Mouse (Mus musculus) erythroid progenitor cell, adult 5-6 weeks (primary cell): Measurements from ENCODE around the gene Cphx2. TPM values are rescaled to one million over a fixed set of nuclear protein-coding genes. Genes with fewer than 3 reads are reported as not detected.
"Not testable (repeated sequence)": the region's sequence is repeated elsewhere in the genome, so short reads cannot be mapped to it uniquely, and the experiment has no call there.

ENCODE experiments used
- ATAC-seq: replicated peaks from 2 replicates; pipeline ENCODE4 v1.8.0; 2016; ENCODE audit warnings: moderate number of reproducible peaks, mild to moderate bottlenecking, moderate TSS enrichment, inconsistent platforms; ENCODE audit not compliant: poor library complexity, low FRiP score, severe bottlenecking
- total RNA-seq, 2 experiments: library from RNA; stranded (forward) in 1 of 2; stranded (reverse) in 1 of 2; fragments of 150-400 nt in 1 of 2; fragments of 186-747, 209-891 nt in 1 of 2; gene quantifications; 2 replicates each; pipeline versions ENCODE4 v1.2.3 to v1.2.4; 2015 to 2017; ENCODE audit warnings: low replicate concordance in 2 of 2

Cphx2 gene
- total RNA-seq (2015; ENCODE audit: low replicate concordance), result not detected in 2 replicates
- total RNA-seq (2017; ENCODE audit: low replicate concordance), result not detected in 2 replicates

DNA sequence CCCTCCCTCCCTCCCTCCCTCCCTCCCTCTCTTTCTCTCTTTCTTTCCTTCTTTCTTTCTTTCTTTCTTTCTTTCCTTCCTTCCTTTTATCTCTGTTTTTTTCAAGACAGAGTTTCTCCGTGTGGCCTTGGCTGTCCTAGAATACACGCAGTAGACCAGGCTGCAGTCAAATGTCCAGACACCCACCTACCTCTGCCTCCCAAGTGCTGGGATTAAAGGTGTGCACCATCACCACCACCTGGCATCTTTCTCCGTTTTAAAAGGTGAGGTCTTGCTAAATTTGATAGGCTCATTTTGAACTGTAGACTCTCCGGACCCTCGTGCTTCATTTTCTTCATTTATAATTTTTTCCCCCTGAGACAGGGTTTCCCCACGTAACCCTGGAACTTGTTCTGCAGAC, at the start of gene Cphx2:
Gene Cphx2, plus strand, starts transcription at position 301 of the 400 bp plus-strand sequence.
- ATAC-seq, result not testable (repeated sequence)

DNA sequence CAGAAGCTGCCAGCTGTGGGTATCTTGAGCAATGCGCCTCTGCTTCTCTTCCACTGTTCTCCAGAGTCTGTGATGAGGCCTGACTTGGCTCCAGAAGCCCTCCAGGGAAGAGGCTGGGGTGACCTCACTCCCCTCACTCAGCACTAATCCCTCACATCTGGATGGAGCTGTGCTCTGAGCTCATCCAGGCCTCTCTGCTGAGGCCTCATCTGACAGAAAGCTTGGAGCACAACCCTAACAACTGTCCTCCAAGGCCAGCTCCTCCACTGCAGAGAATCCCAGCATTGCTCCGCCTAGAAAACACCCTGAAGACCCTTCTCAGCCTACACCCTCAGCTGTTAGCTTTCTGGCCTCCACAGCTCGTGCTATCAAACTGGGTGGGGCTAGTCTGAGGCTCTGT, 47.0 kb upstream of the Cphx2 start:
- ATAC-seq, result not testable (repeated sequence)

DNA sequence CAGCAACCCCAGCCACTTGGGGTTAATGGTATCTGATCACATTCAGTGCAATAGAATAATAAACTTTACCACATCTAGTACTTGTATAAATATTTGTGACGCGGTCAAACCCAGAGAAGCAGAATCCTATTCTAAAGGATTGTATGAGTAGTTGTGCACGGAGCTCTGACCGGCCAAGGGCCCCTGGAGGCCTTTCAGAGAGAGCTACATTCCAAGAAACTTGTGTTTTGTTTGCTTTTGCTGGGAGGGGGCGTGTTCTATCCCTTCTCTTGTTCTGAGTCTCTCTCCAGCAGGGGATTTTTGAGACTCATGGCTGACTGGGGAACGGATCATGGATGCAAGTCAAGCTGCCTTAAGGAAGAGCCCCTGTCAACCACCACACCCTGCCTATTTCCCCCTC, 45.9 kb upstream of the Cphx2 start:
- not testable (repeated sequence) for ATAC-seq

DNA sequence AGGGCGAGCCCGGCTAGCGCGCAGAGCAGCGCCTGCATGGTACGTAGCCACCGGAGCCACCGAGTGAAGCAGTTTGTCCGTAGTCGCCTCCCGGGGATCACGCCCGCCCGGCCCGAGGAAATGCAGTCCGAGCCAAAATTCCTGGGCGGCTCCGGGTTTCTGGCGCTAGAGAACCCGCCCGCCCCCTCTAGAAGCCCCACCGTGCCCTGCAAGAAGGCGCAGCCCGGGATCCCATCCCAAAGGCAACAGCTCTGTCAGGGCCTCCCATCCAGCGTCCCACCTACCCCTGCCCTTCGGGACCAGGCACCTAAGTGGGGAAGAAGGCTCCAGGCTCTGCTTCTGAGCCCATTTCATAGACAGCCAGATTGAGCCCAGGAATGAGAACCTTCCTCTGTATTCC, 38.7 kb upstream of the Cphx2 start, which contains the start of gene Gm9780:
Gene Gm9780, minus strand, starts transcription at position 101 of the 400 bp plus-strand sequence.
- not testable (repeated sequence) for ATAC-seq

DNA sequence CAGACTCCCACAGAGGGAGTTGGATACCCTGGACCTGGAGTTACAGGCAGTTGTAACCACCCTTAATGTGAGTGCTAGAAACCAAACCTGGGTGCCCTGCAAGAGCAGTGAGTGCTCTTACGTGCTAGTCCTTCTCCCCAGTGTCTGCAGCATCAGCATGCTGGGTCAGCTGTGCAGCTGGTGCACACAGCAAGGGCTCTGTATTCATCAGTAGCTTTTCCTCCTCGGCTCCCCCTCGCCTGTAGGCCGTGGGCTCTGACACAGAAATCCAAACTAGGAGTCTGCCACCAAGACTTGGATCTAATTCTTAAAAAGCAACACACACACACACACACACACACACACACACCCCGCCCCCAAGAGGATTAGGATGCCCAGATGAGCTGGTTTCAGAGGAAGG, 36.3 kb upstream of the Cphx2 start:
- not testable (repeated sequence) for ATAC-seq

DNA sequence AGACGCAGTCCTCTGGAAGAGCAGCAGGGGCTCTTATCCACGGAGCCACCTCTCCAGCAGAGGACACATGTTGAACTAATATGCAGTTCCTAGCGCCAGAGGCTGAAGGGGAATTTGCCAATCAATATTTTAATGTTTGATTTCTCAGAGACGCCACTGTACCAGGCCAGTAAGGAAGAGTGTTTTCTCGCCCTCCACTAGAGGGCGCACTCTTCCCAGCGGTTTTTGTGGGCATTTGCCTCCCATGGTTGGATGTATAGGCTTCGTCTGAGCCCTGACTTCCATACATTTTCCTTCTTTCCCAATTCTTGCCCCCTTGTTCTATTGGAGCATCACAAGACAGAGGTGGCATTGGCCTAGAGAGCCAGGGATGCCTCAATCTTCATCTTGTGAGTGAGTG, 34.3 kb upstream of the Cphx2 start:
- ATAC-seq, result 0 out of 2 replicates have a peak, but pooled peaks have one; percentile 37

DNA sequence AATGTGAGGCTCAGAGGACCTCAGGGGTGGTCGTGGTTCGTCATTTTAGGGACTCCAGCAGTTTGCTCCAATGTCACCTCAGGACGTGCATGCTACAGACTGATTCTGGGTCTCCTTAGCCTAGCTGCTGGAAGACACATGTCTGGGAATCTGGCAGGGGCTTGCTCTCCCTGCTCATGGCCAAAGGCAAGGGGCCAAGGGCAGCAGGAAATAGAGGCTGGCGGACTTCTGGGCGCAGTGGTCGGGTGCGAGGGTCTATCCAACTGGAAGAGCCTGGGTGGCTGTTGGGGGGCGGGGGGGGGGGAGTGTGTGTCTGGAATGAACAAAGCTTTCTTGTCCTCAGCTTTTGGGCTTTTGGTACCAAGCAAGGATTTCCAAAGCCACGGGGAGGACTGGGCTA, 32.5 kb upstream of the Cphx2 start:
- not testable (repeated sequence) for ATAC-seq

DNA sequence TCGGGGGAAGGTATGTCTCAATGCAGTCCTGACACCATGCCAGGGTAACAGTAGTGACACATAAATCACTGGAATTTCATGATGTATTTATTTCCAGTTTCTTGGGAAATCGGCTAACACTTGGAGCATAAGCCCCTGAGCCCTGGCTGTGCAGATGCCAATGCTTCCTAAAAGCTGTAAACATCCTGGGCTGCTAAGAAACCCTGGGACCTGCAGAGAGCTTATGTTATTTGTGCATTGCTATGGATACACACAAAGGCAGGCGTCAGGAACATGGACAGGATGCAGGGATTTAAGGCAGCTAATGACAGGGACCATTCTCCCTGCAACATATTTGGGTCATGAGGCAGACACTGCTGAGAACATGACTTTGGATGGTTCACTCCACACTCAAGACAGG, 23.1 kb upstream of the Cphx2 start:
- not testable (repeated sequence) for ATAC-seq

DNA sequence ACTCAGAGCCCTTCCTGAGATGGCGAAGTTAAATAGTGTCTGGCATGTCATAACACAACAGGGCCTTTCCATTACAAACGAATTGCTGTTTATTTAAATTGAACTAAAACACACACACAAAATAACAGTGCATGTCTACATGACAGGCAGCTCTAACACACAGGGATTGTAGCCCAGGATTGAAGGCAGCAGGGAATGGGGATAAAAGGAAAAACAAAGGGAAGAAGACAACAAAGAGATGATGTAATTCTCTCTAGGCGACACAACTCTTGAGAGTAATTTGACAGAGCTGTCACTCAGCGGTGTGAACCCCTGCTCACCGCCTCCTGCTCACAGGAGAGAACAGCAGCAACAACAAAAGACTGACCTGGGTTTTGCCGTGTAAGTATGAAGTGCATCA, 22.0 kb upstream of the Cphx2 start:
- ATAC-seq, result not testable (repeated sequence)

DNA sequence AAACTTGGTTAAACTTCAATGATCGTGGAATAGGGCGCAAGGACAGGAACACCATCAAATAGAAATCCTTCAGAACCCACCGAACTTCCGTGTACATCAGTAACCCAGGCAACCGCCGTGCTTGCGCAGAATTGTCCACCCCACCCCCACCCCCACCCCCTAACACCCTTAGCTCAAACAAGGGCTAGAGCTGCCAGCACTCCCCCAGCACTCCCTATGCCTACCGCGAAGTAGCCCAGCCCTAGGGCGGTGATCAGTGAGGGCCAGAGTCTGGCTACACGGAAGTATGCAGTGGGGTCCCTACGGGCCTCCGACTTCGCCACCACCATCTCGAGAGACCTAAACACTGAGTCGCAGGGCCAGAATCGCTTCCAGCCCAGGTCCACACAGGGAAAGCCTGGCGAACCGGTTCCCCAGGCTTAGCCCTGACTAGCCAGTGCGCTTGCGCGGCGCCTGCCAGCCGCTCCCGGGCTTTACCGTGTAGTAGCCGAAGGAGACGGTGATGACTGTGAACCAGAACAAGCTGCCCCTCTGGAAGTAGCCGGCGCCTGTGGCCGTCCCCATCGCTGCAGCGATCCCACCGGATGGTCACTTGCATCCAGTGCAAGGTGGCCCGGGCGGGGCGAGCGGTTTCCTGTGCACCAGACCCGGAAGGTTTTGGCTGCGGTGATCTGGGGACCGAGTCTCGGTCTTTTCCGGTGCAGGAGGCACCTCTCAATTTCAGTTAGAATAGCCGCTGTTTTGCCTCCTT, 14.6 kb upstream of the Cphx2 start:
- ATAC-seq, result peak; percentile 53

DNA sequence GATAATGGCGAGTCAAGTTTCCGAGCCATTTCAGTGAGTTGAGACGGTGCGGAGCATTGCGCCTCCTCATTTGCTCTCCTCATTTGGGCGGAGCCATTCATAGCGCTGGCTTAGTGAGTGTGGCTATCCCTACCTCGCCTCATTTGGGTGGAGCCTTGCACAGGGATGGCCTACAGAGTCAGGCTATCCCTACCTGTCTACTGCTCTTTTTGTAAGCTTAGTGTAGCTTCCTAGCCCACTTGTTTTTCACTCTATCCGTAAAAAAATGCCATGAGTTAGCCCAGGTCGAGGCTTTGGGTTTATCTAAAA, 14.0 kb upstream of the Cphx2 start, which contains the start of gene Tmem254c:
Gene Tmem254c, minus strand, starts transcription at position 31 of the 309 bp plus-strand sequence.
- peak; percentile 93 for ATAC-seq

DNA sequence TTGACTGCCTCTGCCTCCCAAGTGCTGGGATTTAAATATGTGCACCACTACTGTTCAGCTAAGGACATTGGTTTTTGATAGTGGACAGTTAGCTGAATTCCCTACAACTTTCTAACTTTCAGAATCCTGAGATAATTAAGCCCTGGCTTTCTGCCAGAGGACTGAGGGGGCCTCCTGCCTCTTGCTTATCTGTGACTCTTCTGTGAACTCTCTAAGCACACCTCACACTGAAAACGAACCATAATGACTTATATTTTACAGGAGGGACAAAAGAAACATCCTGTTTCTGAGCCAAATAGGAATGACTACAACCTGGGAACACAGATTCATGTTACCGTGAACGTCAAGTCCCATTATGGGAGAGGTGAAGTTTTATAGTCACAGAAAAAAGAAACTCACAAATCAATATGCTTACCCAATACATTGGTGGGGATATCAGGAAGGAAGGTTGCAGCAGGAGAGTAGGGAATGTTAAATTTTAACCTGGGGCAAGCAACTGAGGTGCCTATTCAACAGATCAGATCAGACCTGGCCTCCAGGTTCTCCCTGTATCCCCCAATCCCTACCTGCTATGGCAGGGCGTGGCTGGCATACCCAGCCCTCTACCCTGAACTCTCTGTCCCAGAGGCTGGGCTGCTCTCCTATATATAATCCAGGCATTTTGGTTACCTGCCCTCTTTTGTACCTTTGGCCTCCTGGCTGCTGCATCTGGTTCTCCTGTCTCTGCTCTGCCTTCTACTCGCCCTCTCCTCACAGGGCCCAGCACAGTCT, 4.5 kb upstream of the Cphx2 start:
- not testable (repeated sequence) for ATAC-seq

DNA sequence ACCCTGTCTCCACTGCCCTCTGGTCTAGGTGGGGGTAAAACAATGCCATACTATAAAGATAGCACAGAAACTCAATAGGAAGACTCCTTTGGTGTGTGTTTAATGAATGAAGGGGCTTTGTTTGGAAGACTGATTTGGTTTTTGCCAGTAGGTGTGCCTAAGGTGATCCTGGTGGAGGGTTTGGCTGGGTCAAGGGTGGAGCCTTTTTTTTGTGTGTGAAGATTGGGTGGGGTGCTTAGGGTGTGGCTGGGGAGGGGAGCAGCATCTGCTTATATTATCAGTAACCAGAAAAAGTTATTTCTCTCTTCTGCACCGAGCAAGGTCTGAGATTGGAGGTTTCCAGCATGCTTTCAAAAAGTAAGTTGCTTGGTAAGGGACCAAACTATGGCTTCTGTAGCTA, 681 bp downstream of the Cphx2 start, which contains the start of gene Cphx3:
Gene Cphx3, plus strand, starts transcription at position 301 of the 400 bp plus-strand sequence.
- ATAC-seq, result not testable (repeated sequence)

DNA sequence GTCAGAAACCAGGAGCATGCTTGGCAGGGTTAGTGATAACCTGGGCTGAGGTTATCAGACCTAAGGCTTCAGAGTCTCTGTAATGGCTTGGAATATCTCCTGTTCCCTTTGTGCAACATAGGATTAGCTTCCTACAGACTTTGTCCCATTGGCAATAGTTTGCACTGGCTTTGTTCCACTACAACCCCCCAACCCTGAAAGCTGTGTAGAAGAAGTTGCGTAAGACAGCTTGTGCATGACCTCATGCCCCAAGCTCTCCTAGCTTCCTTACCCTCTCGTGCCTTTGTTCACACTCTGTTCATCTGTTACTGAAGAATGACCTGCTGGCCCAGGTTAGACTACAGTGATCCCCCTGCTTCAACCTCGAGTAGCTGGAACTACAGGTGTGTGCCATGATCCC, 16.3 kb downstream of the Cphx2 start:
- not testable (repeated sequence) for ATAC-seq

DNA sequence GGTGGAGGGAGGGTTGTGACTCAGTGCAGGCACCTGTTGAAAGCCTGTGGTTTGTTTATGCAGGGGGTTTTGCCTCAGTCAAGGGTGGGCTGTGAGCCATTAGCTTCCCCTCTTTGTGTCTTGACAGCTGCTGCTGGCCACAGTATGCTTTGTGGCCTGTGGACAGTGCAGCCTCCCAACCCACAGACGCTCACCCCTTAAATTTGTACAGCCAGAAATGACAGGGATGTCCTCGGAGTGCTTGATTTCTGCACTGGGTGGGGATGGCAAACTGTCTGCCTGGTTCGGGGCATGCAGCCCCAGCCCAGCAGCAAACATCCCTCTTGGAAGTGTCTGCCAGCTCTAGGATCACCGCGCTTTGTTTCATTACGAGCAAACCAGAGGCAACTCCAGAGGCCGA, 36.8 kb downstream of the Cphx2 start, which contains the start of gene Duxbl2:
Gene Duxbl2, plus strand, starts transcription at position 200 of the 400 bp plus-strand sequence.
- ATAC-seq, result peak; percentile 53; the same call in 1 of the 2 replicates

DNA sequence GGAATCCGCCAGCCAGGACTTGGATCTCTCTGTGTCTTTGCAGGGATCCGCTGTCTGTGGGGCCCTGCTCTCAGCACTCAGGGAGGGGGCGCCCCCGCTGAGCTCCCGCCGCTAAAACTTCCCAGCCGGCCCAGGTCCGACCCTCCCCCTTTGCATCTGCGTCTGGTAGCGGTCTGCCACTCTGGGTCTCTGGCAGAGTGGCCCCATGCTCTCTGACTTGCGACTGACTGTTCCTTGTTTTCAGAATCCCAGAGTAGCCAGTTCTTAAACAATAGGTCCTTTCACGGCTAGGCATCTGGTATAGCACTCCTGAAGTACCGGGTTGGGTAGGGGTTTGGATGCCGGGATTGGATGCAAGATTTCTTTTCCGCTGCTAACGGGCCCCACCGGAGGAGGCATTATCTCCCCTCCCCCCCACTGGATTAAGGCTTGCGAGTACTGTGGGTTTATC, 37.3 kb downstream of the Cphx2 start:
- ATAC-seq, result not testable (repeated sequence)

DNA sequence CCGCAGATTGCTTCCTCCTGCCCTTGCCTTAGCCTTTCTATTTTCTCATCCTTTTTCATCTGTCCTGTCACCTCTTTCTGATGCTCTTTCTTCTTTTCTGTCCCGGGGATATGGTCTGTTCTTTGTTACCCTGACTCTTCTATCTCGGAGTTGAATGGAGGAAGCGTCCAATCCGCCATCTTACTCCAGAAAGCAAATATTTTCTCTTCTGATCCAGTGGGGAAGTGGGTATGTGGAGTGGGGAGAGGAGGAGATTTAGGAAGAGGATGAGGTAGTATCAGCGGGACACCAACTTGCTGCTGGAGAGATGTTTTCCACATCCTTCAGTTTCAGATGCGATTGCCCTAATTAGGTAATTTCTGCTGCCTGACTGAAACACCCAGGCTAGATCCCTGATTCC, 37.8 kb downstream of the Cphx2 start:
- not testable (repeated sequence) for ATAC-seq
